Comparison of ENCODE assay signal across 11 mouse cellular contexts in the genomic region with DNA sequence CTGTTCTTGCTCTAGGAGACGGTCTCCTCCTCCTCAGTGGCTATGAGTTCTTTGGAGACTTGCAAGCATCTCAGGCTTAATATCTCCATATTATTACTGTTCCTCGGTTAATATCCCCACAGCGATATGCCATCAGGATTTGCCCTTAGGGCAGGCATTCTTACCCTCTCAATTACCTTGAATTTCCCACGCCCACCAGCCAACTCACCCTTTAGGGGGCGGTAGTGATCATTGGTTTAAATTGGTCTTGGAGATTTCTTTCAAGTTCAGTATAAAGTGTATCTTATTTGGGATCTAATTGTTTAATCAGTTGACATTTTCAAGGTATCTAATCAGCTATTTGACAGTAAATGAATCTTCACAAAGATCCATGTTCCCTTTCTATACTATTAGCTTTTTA.
DNase-seq lines count a peak whose midpoint lies in the region; ATAC-seq and TF ChIP-seq lines count a peak whose summit lies in the region.
"Had no signal": no experiment of that assay in that cellular context is flagged by ENCODE, and none has a peak within 500 bp of the region (broad histone marks: within the 10 kb centered on the region; RNA-seq: fewer than 3 reads in every experiment).

No protein-coding gene starts in this region.

- 69% methylated on average over 5 of the region's 5 CpGs for WGBS in kidney, postnatal 0 days
- WGBS in heart, embryonic 12.5 days = 64% methylated on average over 5 of the region's 5 CpGs

- TF ChIP-seq EP300 in CH12.LX (IDR thresholded peaks at IDR 0.05; ENCODE audit: low read length) = no peak

- H3K36me3 ChIP-seq in kidney, postnatal 0 days (ENCODE audit: insufficient read depth, low read length) = no peaks in the 10 kb centered on the region
- H3K36me3 ChIP-seq in CH12.LX (replicated peaks in 1 of 2; ENCODE audit: control insufficient read depth in 1 of 2, insufficient read depth in 1 of 2, low read length in 1 of 2) = no peaks in the 10 kb centered on the region
- H3K36me3 ChIP-seq in heart, embryonic 12.5 days = no peaks in the 10 kb centered on the region

- no peaks in the 10 kb centered on the region for H3K9me3 ChIP-seq in kidney, postnatal 0 days (replicated peaks; ENCODE audit: low read length)
- H3K9me3 ChIP-seq in CH12.LX (replicated peaks; ENCODE audit: low read length) = peaks cover 10% of the 10 kb centered on the region
- no peaks in the 10 kb centered on the region for H3K9me3 ChIP-seq in heart, embryonic 12.5 days (replicated peaks)

- H3K27ac ChIP-seq in kidney, postnatal 0 days = no peak overlapping the region
- H3K27ac ChIP-seq in CH12.LX (ENCODE audit: insufficient read depth, low read depth) = no peak overlapping the region
- H3K27ac ChIP-seq in heart, embryonic 12.5 days (ENCODE audit: poor library complexity, severe bottlenecking) = no peak overlapping the region

- DNase-seq in embryo, embryonic 11 days = peak; percentile 16
- no peak for DNase-seq in embryo, embryonic 10.5 days (ENCODE audit: low spot score)
- no peak for DNase-seq in kidney, postnatal 0 days (ENCODE audit: low spot score)
- no peak for DNase-seq in kidney, postnatal 14 days
- DNase-seq in CH12.LX (ENCODE audit: extremely low read depth) (peak; percentile 0), ZHBTc4 (ENCODE audit: low read depth, low spot score) (peak; percentile 60)
- no peak for DNase-seq in spleen, postnatal 36 days (ENCODE audit: low spot score in 2 of 2)
- DNase-seq: layer of hippocampus, adult 9-11 months had no signal

- TF ChIP-seq CTCF in kidney, postnatal 0 days (IDR thresholded peaks at IDR 0.05; ENCODE audit: low read depth) = peak; percentile 47
- TF ChIP-seq CTCF in CH12.LX (conservative IDR thresholded peaks at IDR 0.05 in 1 of 2, IDR thresholded peaks at IDR 0.05 in 1 of 2; ENCODE audit: low read depth in 2 of 2, low read length in 2 of 2) = peak in 1 of 2 experiments; percentile 20; a peak in 1 of 4 replicates

- H3K79me2 ChIP-seq in CH12.LX (replicated peaks; ENCODE audit: control insufficient read depth, extremely low read depth, insufficient read depth, poor library complexity, severe bottlenecking) = no peaks in the 10 kb centered on the region

- no peak overlapping the region for H3K9ac ChIP-seq in kidney, postnatal 0 days (ENCODE audit: low read depth, low read length)
- no peak overlapping the region for H3K9ac ChIP-seq in CH12.LX (ENCODE audit: insufficient read depth, low read depth)
- no peak overlapping the region for H3K9ac ChIP-seq in heart, embryonic 12.5 days

- in situ Hi-C loops in CH12.LX (cut with MboI; ENCODE audit: low pct_ligation_motif_present, low pct_unique_long_range_greater_than_20kb, low sequenced_read_pairs) = no loop called here

- no peaks in the 10 kb centered on the region for H3K4me1 ChIP-seq in kidney, postnatal 0 days (replicated peaks; ENCODE audit: insufficient read depth, low read length)
- H3K4me1 ChIP-seq in CH12.LX (ENCODE audit: control insufficient read depth in 1 of 2, insufficient read depth in 2 of 2) = no peaks in the 10 kb centered on the region
- peaks cover 36% of the 10 kb centered on the region for H3K4me1 ChIP-seq in heart, embryonic 12.5 days (replicated peaks)

- H3K27me3 ChIP-seq in kidney, postnatal 0 days (ENCODE audit: insufficient read depth, low read length) = no peaks in the 10 kb centered on the region
- H3K27me3 ChIP-seq in CH12.LX (replicated peaks) = no peaks in the 10 kb centered on the region
- H3K27me3 ChIP-seq in heart, embryonic 12.5 days (replicated peaks) = no peaks in the 10 kb centered on the region

- H3K4me3 ChIP-seq in kidney, postnatal 0 days (replicated peaks; ENCODE audit: low read depth, low read length) = no peak overlapping the region
- H3K4me3 ChIP-seq in CH12.LX (replicated peaks in 1 of 3; ENCODE audit: low read depth in 2 of 3, low read length in 2 of 3, poor library complexity in 1 of 3) = no peak overlapping the region
- no peak overlapping the region for H3K4me3 ChIP-seq in heart, embryonic 12.5 days
- H3K4me3 ChIP-seq: myocyte had no signal

- dilution Hi-C loops in CH12.LX (cut with MboI; ENCODE audit: extremely low pct_ligation_motif_present, extremely low pct_unique_long_range_greater_than_20kb, low sequenced_read_pairs) = no loop called here

- no peak for ATAC-seq in kidney, postnatal 0 days (replicated peaks; ENCODE audit: low FRiP score, low read depth)
- no peak for ATAC-seq in heart, embryonic 12.5 days (ENCODE audit: insufficient number of reproducible peaks, low FRiP score)
- ATAC-seq: inflammation-experienced regulatory T-cells, adult 6 months had no signal

- no peak; the same call in none of the 2 replicates for TF ChIP-seq RAD21 in CH12.LX (IDR thresholded peaks at IDR 0.05; ENCODE audit: low read depth, low read length)

- no peak overlapping the region for H3K4me2 ChIP-seq in kidney, postnatal 0 days (ENCODE audit: low read length)
- H3K4me2 ChIP-seq in CH12.LX (ENCODE audit: insufficient read depth, low read depth, poor library complexity, severe bottlenecking) = no peak overlapping the region
- H3K4me2 ChIP-seq in heart, embryonic 12.5 days = no peak overlapping the region

- no peak for TF ChIP-seq POLR2A in CH12.LX (IDR thresholded peaks at IDR 0.05; ENCODE audit: low read depth, low read length)

TF ChIP-seq in CH12.LX, 34 proteins besides CTCF, POLR2A, EP300 and RAD21:
- TF ChIP-seq JUND (conservative IDR thresholded peaks at IDR 0.05; ENCODE audit: low read depth, low read length) = no peak
- TF ChIP-seq GABPA (IDR thresholded peaks at IDR 0.05; ENCODE audit: insufficient replicate concordance, low read depth, low read length) = no peak
- no peak for TF ChIP-seq KAT2A (IDR thresholded peaks at IDR 0.05; ENCODE audit: insufficient replicate concordance, low read length)
- no peak for TF ChIP-seq PAX5 (IDR thresholded peaks at IDR 0.05; ENCODE audit: low read length)
- no peak for TF ChIP-seq RCOR1 (conservative IDR thresholded peaks at IDR 0.05; ENCODE audit: low read depth, low read length)
- TF ChIP-seq ETS1 (conservative IDR thresholded peaks at IDR 0.05; ENCODE audit: low read depth, low read length) = no peak
- TF ChIP-seq SIN3A (IDR thresholded peaks at IDR 0.05; ENCODE audit: low read length) = no peak
- TF ChIP-seq IRF4 (IDR thresholded peaks at IDR 0.05; ENCODE audit: low read depth, low read length) = no peak
- no peak for TF ChIP-seq TBP (conservative IDR thresholded peaks at IDR 0.05; ENCODE audit: low read depth, low read length)
- no peak for TF ChIP-seq MAZ (IDR thresholded peaks at IDR 0.05; ENCODE audit: low read depth, low read length)
- TF ChIP-seq NELFE (IDR thresholded peaks at IDR 0.05; ENCODE audit: low read depth, low read length) = no peak
- TF ChIP-seq JUN (IDR thresholded peaks at IDR 0.05; ENCODE audit: insufficient read depth, low read depth, low read length) = no peak
- no peak for TF ChIP-seq SMC3 (IDR thresholded peaks at IDR 0.05; ENCODE audit: low read depth, low read length)
- TF ChIP-seq BHLHE40 (IDR thresholded peaks at IDR 0.05; ENCODE audit: low read depth, low read length) = no peak
- no peak for TF ChIP-seq ZC3H11A (IDR thresholded peaks at IDR 0.05; ENCODE audit: low read depth, low read length)
- no peak for TF ChIP-seq ZKSCAN1 (IDR thresholded peaks at IDR 0.05; ENCODE audit: borderline replicate concordance, low read depth, low read length)
- no peak for TF ChIP-seq MAFK (IDR thresholded peaks at IDR 0.05; ENCODE audit: insufficient replicate concordance, low read length)
- no peak for TF ChIP-seq NRF1 (IDR thresholded peaks at IDR 0.05; ENCODE audit: low read depth, low read length)

Comparison
In these comparisons a context has a peak if more than half of its experiments do, and no peak if none do; other contexts are left out.
1. DNase-seq: peak in embryo, embryonic 11 days (single experiment), CH12.LX (single experiment) and ZHBTc4 (single experiment); none in embryo, embryonic 10.5 days (single experiment), kidney, postnatal 0 days (single experiment), kidney, postnatal 14 days (single experiment) and spleen, postnatal 36 days (0 of 2).